Mouse (Mus musculus): ENCODE measurements around the gene Rsl24d1. TPM values are rescaled to one million over a fixed set of nuclear protein-coding genes. Genes with fewer than 3 reads are reported as not detected.
A peak's percentile ranks its signal among the peaks of the same experiment; 100 is the strongest.
"Not testable (repeated sequence)": the region's sequence is repeated elsewhere in the genome, so short reads cannot be mapped to it uniquely, and the experiment has no call there.

Rsl24d1 gene
- polyA plus RNA-seq, 1 experiment from 2014 or later, result 91.7 TPM

DNA sequence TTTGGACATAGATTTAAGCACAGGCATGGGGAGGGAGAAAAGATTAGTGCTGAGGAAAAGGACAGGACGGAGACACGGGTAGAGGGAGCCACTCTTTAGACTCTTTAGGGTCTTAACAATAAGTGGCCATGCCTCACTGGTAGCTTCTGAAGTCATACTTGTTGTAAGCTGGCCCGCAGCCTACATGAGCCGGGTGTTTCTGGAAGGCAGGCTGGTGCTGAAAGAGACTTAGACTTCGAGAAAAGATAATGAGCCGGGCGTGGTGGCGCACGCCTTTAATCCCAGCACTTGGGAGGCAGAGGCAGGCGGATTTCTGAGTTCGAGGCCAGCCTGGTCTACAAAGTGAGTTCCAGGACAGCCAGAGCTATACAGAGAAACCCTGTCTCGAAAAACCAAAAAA is 33.9 kb upstream of the Rsl24d1 start:
- ATAC-seq (ENCODE audit: low read depth), result not testable (repeated sequence)
- 81% methylated on average over 11 of the region's 12 CpGs for WGBS

DNA sequence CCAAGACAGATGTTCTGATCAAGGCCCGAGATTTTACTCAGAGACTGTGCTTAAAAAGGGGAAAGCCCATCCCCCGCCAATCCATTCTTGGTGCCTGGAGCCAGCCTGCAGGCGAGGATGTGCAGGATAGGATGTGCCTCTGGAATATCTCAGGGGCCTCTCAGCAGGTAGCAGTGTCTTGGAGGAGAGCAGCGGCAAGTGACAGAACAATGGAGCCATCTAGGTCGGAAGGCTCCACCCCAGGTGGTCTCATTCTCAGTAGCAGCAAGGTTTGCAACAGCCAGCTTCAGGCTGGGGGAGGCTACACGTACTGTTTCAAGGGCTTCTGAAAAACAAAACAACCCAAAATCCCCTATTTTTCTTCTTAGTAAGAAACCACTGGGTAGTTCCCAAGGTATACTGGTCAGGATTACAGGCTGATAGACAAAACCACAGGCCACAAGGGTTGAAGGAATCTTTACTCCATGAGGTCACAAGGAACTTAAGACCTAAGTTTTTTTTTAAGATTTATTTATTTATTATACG is 33.4 kb upstream of the Rsl24d1 start:
- Histone ChIP-seq H3K27me3 (ENCODE audit: control insufficient read depth, insufficient read depth, low read depth, low read length) (no peaks in the 10 kb centered on the region), H3K4me2 (ENCODE audit: low read depth, low read length) (no peak overlapping the region), H3K4me1 (replicated peaks; ENCODE audit: control insufficient read depth, insufficient read depth, low read length) (no peaks in the 10 kb centered on the region), H3K9ac (ENCODE audit: low read length) (no peak overlapping the region), H3K36me3 (ENCODE audit: control insufficient read depth, insufficient read depth, low read length) (no peaks in the 10 kb centered on the region), H3K27ac (ENCODE audit: low read length) (no peak overlapping the region), H3K4me3 (ENCODE audit: low read length) (no peak overlapping the region), H3K9me3 (ENCODE audit: control insufficient read depth, low read length) (no peaks in the 10 kb centered on the region)
- WGBS, result 57% methylated on average over 7 of the region's 7 CpGs
- ATAC-seq (ENCODE audit: low read depth), result no peak

More for the DNA sequence above, 33.9 kb upstream of the Rsl24d1 start:
- not testable (repeated sequence) for H3K4me2 ChIP-seq (ENCODE audit: low read depth, low read length); H3K9me3 ChIP-seq (ENCODE audit: control insufficient read depth, low read length); H3K36me3 ChIP-seq (ENCODE audit: control insufficient read depth, insufficient read depth, low read length); H3K4me1 ChIP-seq (replicated peaks; ENCODE audit: control insufficient read depth, insufficient read depth, low read length); H3K9ac ChIP-seq (ENCODE audit: low read length); H3K4me3 ChIP-seq (ENCODE audit: low read length); H3K27me3 ChIP-seq (ENCODE audit: control insufficient read depth, insufficient read depth, low read depth, low read length); H3K27ac ChIP-seq (ENCODE audit: low read length)

GRCm38 (mm10) chr9:73082291-73083000 is 30.8 kb upstream of the Rsl24d1 start:
- Histone ChIP-seq H3K36me3 (ENCODE audit: control insufficient read depth, insufficient read depth, low read length) (no peaks in the 10 kb centered on the region), H3K4me2 (ENCODE audit: low read depth, low read length) (no peak overlapping the region), H3K9ac (ENCODE audit: low read length) (no peak overlapping the region), H3K4me1 (replicated peaks; ENCODE audit: control insufficient read depth, insufficient read depth, low read length) (0 out of 2 replicates have a peak, but pooled peaks cover 2% of the 10 kb centered on the region), H3K9me3 (ENCODE audit: control insufficient read depth, low read length) (no peaks in the 10 kb centered on the region), H3K27ac (ENCODE audit: low read length) (no peak overlapping the region), H3K27me3 (ENCODE audit: control insufficient read depth, insufficient read depth, low read depth, low read length) (no peaks in the 10 kb centered on the region), H3K4me3 (ENCODE audit: low read length) (no peak overlapping the region)
- no peak for ATAC-seq (ENCODE audit: low read depth)
- 78% methylated on average over 8 of the region's 8 CpGs for whole genome bisulfite sequencing

DNA sequence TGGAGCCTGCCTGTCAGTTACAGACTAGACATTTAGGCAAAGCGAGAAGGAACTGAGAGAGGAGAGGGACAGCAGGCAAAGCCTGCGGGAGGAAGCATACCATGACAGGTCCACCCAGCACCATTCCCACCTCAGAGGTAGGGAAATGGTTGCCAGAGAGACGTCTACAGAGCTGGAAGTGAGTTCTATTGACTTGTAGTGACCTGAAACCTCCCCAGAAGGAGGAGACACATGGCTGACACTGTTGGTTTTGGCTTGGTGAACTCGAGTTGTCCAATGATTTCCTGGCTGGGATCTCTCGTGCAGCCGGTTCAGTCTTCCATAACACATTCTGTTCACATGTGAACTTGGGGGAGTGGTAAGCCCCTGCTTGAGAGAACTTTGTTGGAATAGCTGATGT is 29.3 kb upstream of the Rsl24d1 start:
- 53% methylated on average over 6 of the region's 6 CpGs for WGBS
- ATAC-seq (ENCODE audit: low read depth), result no peak
- Histone ChIP-seq H3K9ac (ENCODE audit: low read length) (no peak overlapping the region), H3K4me1 (replicated peaks; ENCODE audit: control insufficient read depth, insufficient read depth, low read length) (0 out of 2 replicates have a peak, but pooled peaks cover 5% of the 10 kb centered on the region), H3K27ac (ENCODE audit: low read length) (no peak overlapping the region), H3K27me3 (ENCODE audit: control insufficient read depth, insufficient read depth, low read depth, low read length) (no peaks in the 10 kb centered on the region), H3K36me3 (ENCODE audit: control insufficient read depth, insufficient read depth, low read length) (no peaks in the 10 kb centered on the region), H3K4me2 (ENCODE audit: low read depth, low read length) (no peak overlapping the region), H3K9me3 (ENCODE audit: control insufficient read depth, low read length) (no peaks in the 10 kb centered on the region), H3K4me3 (ENCODE audit: low read length) (no peak overlapping the region)

GRCm38 (mm10) chr9:73085845-73086244 is 27.4 kb upstream of the Rsl24d1 start:
- H3K4me1 ChIP-seq (replicated peaks; ENCODE audit: control insufficient read depth, insufficient read depth, low read length), result peaks cover 11% of the 10 kb centered on the region; the same call in 1 of the 2 replicates
- WGBS, result 48% methylated on average over 6 of the region's 6 CpGs
- H3K9me3 ChIP-seq (ENCODE audit: control insufficient read depth, low read length), result no peaks in the 10 kb centered on the region
- ATAC-seq (ENCODE audit: low read depth), result no peak
- no peaks in the 10 kb centered on the region for H3K27me3 ChIP-seq (ENCODE audit: control insufficient read depth, insufficient read depth, low read depth, low read length)
- H3K4me3 ChIP-seq (ENCODE audit: low read length), result no peak overlapping the region
- H3K36me3 ChIP-seq (ENCODE audit: control insufficient read depth, insufficient read depth, low read length), result no peaks in the 10 kb centered on the region
- H3K9ac ChIP-seq (ENCODE audit: low read length), result no peak overlapping the region
- no peak overlapping the region for H3K4me2 ChIP-seq (ENCODE audit: low read depth, low read length)
- H3K27ac ChIP-seq (ENCODE audit: low read length), result no peak overlapping the region

DNA sequence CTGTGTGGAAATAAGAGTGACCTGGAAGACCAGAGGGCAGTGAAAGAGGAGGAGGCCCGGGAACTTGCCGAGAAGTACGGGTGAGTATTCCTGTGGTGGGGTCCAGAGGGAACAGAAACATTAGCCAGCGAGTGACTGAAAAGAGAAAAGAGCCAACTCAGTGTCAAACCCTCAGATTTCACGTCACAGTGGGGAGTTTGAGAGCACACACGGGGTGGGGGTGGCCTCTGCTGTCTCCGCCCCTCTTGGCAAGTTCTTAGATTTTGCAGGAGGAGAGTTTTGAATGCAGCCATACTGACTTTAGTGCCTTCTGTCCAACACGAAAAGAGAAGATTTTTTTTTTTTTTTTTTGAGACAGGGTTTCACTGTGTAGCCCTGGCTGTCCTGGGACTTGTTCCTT is 26.1 kb upstream of the Rsl24d1 start:
- 40% methylated on average over 8 of the region's 8 CpGs for WGBS
- H3K36me3 ChIP-seq (ENCODE audit: control insufficient read depth, insufficient read depth, low read length), result no peaks in the 10 kb centered on the region

DNA sequence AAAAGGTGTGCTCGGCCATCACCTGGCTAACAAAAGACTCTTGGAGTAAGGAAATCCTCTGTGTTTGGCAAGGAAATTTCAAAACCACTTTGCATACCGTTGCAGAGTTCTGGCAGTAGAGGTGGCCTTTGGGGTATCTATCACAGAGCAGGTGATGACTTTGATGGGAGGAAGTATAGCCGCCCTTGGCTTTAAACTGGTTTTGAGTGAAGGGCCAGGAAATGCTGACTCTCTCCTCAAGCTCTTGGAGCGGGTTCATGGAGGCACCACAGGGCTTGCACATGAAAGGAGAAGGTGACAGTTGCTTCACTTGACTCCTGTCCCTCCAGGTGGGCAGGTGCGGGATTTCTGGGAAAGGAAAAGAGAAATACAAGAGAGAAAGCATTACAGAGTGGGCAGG is 25.6 kb upstream of the Rsl24d1 start:
- Histone ChIP-seq H3K4me1 (replicated peaks; ENCODE audit: control insufficient read depth, insufficient read depth, low read length) (peaks cover 11% of the 10 kb centered on the region; the same call in 1 of the 2 replicates), H3K27ac (ENCODE audit: low read length) (no peak overlapping the region)
- 59% methylated on average over 5 of the region's 5 CpGs for WGBS

More for the DNA sequence above, 26.1 kb upstream of the Rsl24d1 start:
- Histone ChIP-seq H3K4me1 (replicated peaks; ENCODE audit: control insufficient read depth, insufficient read depth, low read length) (peaks cover 11% of the 10 kb centered on the region; the same call in 1 of the 2 replicates), H3K4me2 (ENCODE audit: low read depth, low read length) (0 out of 2 replicates have a peak overlapping the region, but pooled peaks have one; percentile 17), H3K9me3 (ENCODE audit: control insufficient read depth, low read length) (no peaks in the 10 kb centered on the region), H3K27ac (ENCODE audit: low read length) (no peak overlapping the region), H3K4me3 (ENCODE audit: low read length) (no peak overlapping the region), H3K9ac (ENCODE audit: low read length) (no peak overlapping the region), H3K27me3 (ENCODE audit: control insufficient read depth, insufficient read depth, low read depth, low read length) (no peaks in the 10 kb centered on the region)
- no peak for ATAC-seq (ENCODE audit: low read depth)

DNA sequence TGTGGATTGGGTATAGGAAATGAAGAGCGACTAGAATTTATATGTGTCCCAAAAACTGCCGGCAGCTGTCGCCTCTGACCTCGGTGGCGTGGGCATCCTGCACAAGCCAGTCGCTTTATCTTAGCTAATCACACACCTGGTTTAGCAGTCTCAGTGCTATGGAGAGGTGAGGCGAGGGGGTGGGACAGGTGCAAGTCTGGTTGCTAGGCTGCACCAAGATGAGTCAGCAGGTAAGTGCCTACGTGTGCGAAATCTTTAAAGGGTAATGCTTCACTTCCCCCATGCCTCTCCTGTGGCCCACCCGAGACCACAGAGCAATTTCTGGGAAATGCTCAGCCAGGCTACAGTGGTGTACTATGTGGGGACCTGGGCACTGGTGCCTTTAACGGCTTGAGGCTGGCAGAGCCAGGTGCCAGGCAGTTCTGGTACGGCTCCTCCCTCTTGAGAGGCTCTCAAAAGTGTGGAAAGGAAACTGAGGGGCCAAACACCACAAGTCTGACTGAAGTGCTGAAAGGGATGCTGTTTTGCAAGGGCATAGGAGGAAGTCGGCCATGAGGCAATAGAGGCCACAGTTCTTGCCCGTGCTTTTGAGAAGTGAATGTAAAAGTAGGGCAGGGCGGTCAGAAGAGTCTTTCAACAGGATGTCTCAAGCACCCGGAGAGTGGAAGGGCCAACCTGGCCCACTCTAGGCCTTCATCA is 23.9 kb upstream of the Rsl24d1 start:
- Histone ChIP-seq H3K9ac (ENCODE audit: low read length) (peak overlapping the region; percentile 28; the same call in 1 of the 2 replicates), H3K4me2 (ENCODE audit: low read depth, low read length) (peak overlapping the region; percentile 31; the same call in 1 of the 2 replicates), H3K4me1 (replicated peaks; ENCODE audit: control insufficient read depth, insufficient read depth, low read length) (peaks cover 11% of the 10 kb centered on the region; the same call in 1 of the 2 replicates), H3K27ac (ENCODE audit: low read length) (peak overlapping the region; percentile 86), H3K27me3 (ENCODE audit: control insufficient read depth, insufficient read depth, low read depth, low read length) (no peaks in the 10 kb centered on the region), H3K36me3 (ENCODE audit: control insufficient read depth, insufficient read depth, low read length) (no peaks in the 10 kb centered on the region), H3K4me3 (ENCODE audit: low read length) (no peak overlapping the region), H3K9me3 (ENCODE audit: control insufficient read depth, low read length) (no peaks in the 10 kb centered on the region)
- WGBS, result 43% methylated on average over 16 of the region's 16 CpGs
- peak; percentile 82 for ATAC-seq (ENCODE audit: low read depth)

More for the DNA sequence above, 25.6 kb upstream of the Rsl24d1 start:
- H3K4me2 ChIP-seq (ENCODE audit: low read depth, low read length), result no peak overlapping the region
- ATAC-seq (ENCODE audit: low read depth), result no peak
- H3K9me3 ChIP-seq (ENCODE audit: control insufficient read depth, low read length), result no peaks in the 10 kb centered on the region
- no peaks in the 10 kb centered on the region for H3K27me3 ChIP-seq (ENCODE audit: control insufficient read depth, insufficient read depth, low read depth, low read length)
- H3K9ac ChIP-seq (ENCODE audit: low read length), result no peak overlapping the region
- H3K36me3 ChIP-seq (ENCODE audit: control insufficient read depth, insufficient read depth, low read length), result no peaks in the 10 kb centered on the region
- no peak overlapping the region for H3K4me3 ChIP-seq (ENCODE audit: low read length)

DNA sequence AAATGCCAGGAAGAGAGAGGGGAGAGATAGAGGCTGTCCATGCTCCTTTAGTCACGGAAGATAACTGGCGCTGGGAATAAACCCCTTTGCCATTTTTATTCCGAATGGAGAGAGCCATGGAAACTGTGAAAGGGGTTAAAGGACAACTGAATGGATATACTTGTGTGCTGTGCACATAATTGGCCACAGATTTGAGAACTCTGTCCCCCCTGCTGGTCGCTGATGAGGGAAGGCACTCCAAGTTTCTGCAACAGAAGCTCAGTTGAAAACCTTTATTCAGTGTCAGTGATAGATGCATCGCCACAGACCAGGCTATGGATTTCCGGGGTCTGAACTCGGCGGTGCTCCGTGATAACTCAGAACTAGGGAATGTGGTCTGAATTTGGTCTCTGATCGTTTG is 23.1 kb upstream of the Rsl24d1 start:
- WGBS, result 78% methylated on average over 10 of the region's 10 CpGs
- Histone ChIP-seq H3K9me3 (ENCODE audit: control insufficient read depth, low read length) (no peaks in the 10 kb centered on the region), H3K4me2 (ENCODE audit: low read depth, low read length) (0 out of 2 replicates have a peak overlapping the region, but pooled peaks have one; percentile 31), H3K4me1 (replicated peaks; ENCODE audit: control insufficient read depth, insufficient read depth, low read length) (peaks cover 11% of the 10 kb centered on the region; the same call in 1 of the 2 replicates), H3K27ac (ENCODE audit: low read length) (peak overlapping the region; percentile 86), H3K36me3 (ENCODE audit: control insufficient read depth, insufficient read depth, low read length) (no peaks in the 10 kb centered on the region), H3K4me3 (ENCODE audit: low read length) (no peak overlapping the region), H3K27me3 (ENCODE audit: control insufficient read depth, insufficient read depth, low read depth, low read length) (no peaks in the 10 kb centered on the region), H3K9ac (ENCODE audit: low read length) (no peak overlapping the region)
- no peak for ATAC-seq (ENCODE audit: low read depth)

Data from lung, embryonic 16.5 days (tissue).